Mouse (Mus musculus): ENCODE measurements around the gene Scyl1. TPM values are rescaled to one million over a fixed set of nuclear protein-coding genes. Genes with fewer than 3 reads are reported as not detected.

Gene Scyl1
- polyA plus RNA-seq, 1 experiment from 2014 or later = 48.8 TPM

- no peak overlapping the region for H3K4me3 ChIP-seq (ENCODE audit: low read depth, low read length)
- TF ChIP-seq CTCF (IDR thresholded peaks at IDR 0.05; ENCODE audit: low read depth) = peak; percentile 45
- no peaks in the 10 kb centered on the region for H3K27me3 ChIP-seq (replicated peaks; ENCODE audit: control insufficient read depth, insufficient read depth, low read length)
- ATAC-seq = no peak
- no peak overlapping the region for H3K9ac ChIP-seq (ENCODE audit: low read depth, low read length)
- H3K4me1 ChIP-seq (replicated peaks; ENCODE audit: control insufficient read depth, insufficient read depth, low read length) = 0 out of 2 replicates have a peak, but pooled peaks cover 1% of the 10 kb centered on the region
- H3K27ac ChIP-seq (ENCODE audit: low read depth, low read length) = no peak overlapping the region
- H3K9me3 ChIP-seq (ENCODE audit: control insufficient read depth) = no peaks in the 10 kb centered on the region
- WGBS = 74% methylated on average over 4 of the region's 4 CpGs
- no peak overlapping the region for H3K4me2 ChIP-seq (replicated peaks; ENCODE audit: low read depth)
- peaks cover 16% of the 10 kb centered on the region for H3K36me3 ChIP-seq (ENCODE audit: control insufficient read depth, insufficient read depth)
These were observed 20.1 kb upstream of the Scyl1 start for GRCm38 (mm10) chr19:5791329-5791728.

- Histone ChIP-seq H3K4me1 (replicated peaks; ENCODE audit: control insufficient read depth, insufficient read depth, low read length) (no peaks in the 10 kb centered on the region), H3K27ac (ENCODE audit: low read depth, low read length) (no peak overlapping the region), H3K36me3 (ENCODE audit: control insufficient read depth, insufficient read depth) (no peaks in the 10 kb centered on the region), H3K27me3 (replicated peaks; ENCODE audit: control insufficient read depth, insufficient read depth, low read length) (no peaks in the 10 kb centered on the region), H3K9ac (ENCODE audit: low read depth, low read length) (no peak overlapping the region), H3K9me3 (ENCODE audit: control insufficient read depth) (no peaks in the 10 kb centered on the region), H3K4me2 (replicated peaks; ENCODE audit: low read depth) (no peak overlapping the region), H3K4me3 (ENCODE audit: low read depth, low read length) (no peak overlapping the region)
- no peak for ATAC-seq
- WGBS = 71% methylated on average over 5 of the region's 5 CpGs
- TF ChIP-seq CTCF (IDR thresholded peaks at IDR 0.05; ENCODE audit: low read depth) = no peak
These were observed 17.8 kb upstream of the Scyl1 start for GRCm38 (mm10) chr19:5789066-5789465.

GRCm38 (mm10) chr19:5788620-5789019 lies 17.4 kb upstream of the Scyl1 start:
- ATAC-seq = no peak
- Histone ChIP-seq H3K27me3 (replicated peaks; ENCODE audit: control insufficient read depth, insufficient read depth, low read length) (no peaks in the 10 kb centered on the region), H3K4me2 (replicated peaks; ENCODE audit: low read depth) (no peak overlapping the region), H3K9me3 (ENCODE audit: control insufficient read depth) (no peaks in the 10 kb centered on the region), H3K4me3 (ENCODE audit: low read depth, low read length) (no peak overlapping the region), H3K27ac (ENCODE audit: low read depth, low read length) (no peak overlapping the region), H3K4me1 (replicated peaks; ENCODE audit: control insufficient read depth, insufficient read depth, low read length) (no peaks in the 10 kb centered on the region), H3K36me3 (ENCODE audit: control insufficient read depth, insufficient read depth) (no peaks in the 10 kb centered on the region), H3K9ac (ENCODE audit: low read depth, low read length) (no peak overlapping the region)
- no peak for TF ChIP-seq CTCF (IDR thresholded peaks at IDR 0.05; ENCODE audit: low read depth)
- 85% methylated on average over 7 of the region's 7 CpGs for WGBS

- Histone ChIP-seq H3K9ac (ENCODE audit: low read depth, low read length) (no peak overlapping the region), H3K36me3 (ENCODE audit: control insufficient read depth, insufficient read depth) (no peaks in the 10 kb centered on the region), H3K9me3 (ENCODE audit: control insufficient read depth) (no peaks in the 10 kb centered on the region), H3K4me1 (replicated peaks; ENCODE audit: control insufficient read depth, insufficient read depth, low read length) (no peaks in the 10 kb centered on the region), H3K4me3 (ENCODE audit: low read depth, low read length) (no peak overlapping the region), H3K27ac (ENCODE audit: low read depth, low read length) (no peak overlapping the region), H3K4me2 (replicated peaks; ENCODE audit: low read depth) (no peak overlapping the region), H3K27me3 (replicated peaks; ENCODE audit: control insufficient read depth, insufficient read depth, low read length) (no peaks in the 10 kb centered on the region)
- ATAC-seq = no peak
- 85% methylated on average over 7 of the region's 7 CpGs for WGBS
- TF ChIP-seq CTCF (IDR thresholded peaks at IDR 0.05; ENCODE audit: low read depth) = no peak
These were observed 16.7 kb upstream of the Scyl1 start for GRCm38 (mm10) chr19:5787920-5788319.

- H3K4me2 ChIP-seq (replicated peaks; ENCODE audit: low read depth) = no peak overlapping the region
- no peak overlapping the region; the same call in 1 of the 2 replicates for H3K27ac ChIP-seq (ENCODE audit: low read depth, low read length)
- H3K4me1 ChIP-seq (replicated peaks; ENCODE audit: control insufficient read depth, insufficient read depth, low read length) = no peaks in the 10 kb centered on the region
- no peaks in the 10 kb centered on the region for H3K36me3 ChIP-seq (ENCODE audit: control insufficient read depth, insufficient read depth)
- H3K27me3 ChIP-seq (replicated peaks; ENCODE audit: control insufficient read depth, insufficient read depth, low read length) = no peaks in the 10 kb centered on the region
- ATAC-seq = peak; percentile 53
- no peak overlapping the region for H3K9ac ChIP-seq (ENCODE audit: low read depth, low read length)
- H3K4me3 ChIP-seq (ENCODE audit: low read depth, low read length) = no peak overlapping the region
- TF ChIP-seq CTCF (IDR thresholded peaks at IDR 0.05; ENCODE audit: low read depth) = peak; percentile 85
- 21% methylated on average over 8 of the region's 8 CpGs for WGBS
- H3K9me3 ChIP-seq (ENCODE audit: control insufficient read depth) = no peaks in the 10 kb centered on the region
These were observed 16.0 kb upstream of the Scyl1 start for GRCm38 (mm10) chr19:5787128-5787635.

- Histone ChIP-seq H3K4me3 (ENCODE audit: low read depth, low read length) (no peak overlapping the region), H3K27me3 (replicated peaks; ENCODE audit: control insufficient read depth, insufficient read depth, low read length) (no peaks in the 10 kb centered on the region), H3K27ac (ENCODE audit: low read depth, low read length) (no peak overlapping the region), H3K4me1 (replicated peaks; ENCODE audit: control insufficient read depth, insufficient read depth, low read length) (no peaks in the 10 kb centered on the region), H3K9me3 (ENCODE audit: control insufficient read depth) (no peaks in the 10 kb centered on the region), H3K36me3 (ENCODE audit: control insufficient read depth, insufficient read depth) (no peaks in the 10 kb centered on the region), H3K4me2 (replicated peaks; ENCODE audit: low read depth) (no peak overlapping the region), H3K9ac (ENCODE audit: low read depth, low read length) (no peak overlapping the region)
- WGBS = 13% methylated on average over 12 of the region's 12 CpGs
- ATAC-seq = peak; percentile 66
- peak; percentile 91 for TF ChIP-seq CTCF (IDR thresholded peaks at IDR 0.05; ENCODE audit: low read depth)
These were observed 15.4 kb upstream of the Scyl1 start for GRCm38 (mm10) chr19:5786441-5787114.
